Mouse (Mus musculus) myocyte (in vitro differentiated cells): ENCODE data around the gene Ephx1. TPM values are rescaled to one million over a fixed set of nuclear protein-coding genes. Genes with fewer than 3 reads are reported as not detected.
A peak's percentile ranks its signal among the peaks of the same experiment; 100 is the strongest.
"Not testable (repeated sequence)": the region's sequence is repeated elsewhere in the genome, so short reads cannot be mapped to it uniquely, and the experiment has no call there.

Experiments used
- H3K27me3 ChIP-seq: one replicate; pipeline ENCODE4 v1.6.1; 2011; ENCODE audit not compliant: control insufficient read depth, insufficient read depth, insufficient read length
- H3K36me3 ChIP-seq: one replicate; pipeline ENCODE4 v1.6.1; 2011; ENCODE audit not compliant: control insufficient read depth, insufficient read depth
- H3K4me2 ChIP-seq: one replicate; pipeline ENCODE4 v1.6.1; 2011; ENCODE audit warnings: low read depth, control low read depth
- H3K4me3 ChIP-seq: one replicate; pipeline ENCODE4 v1.5.1; 2011; ENCODE audit warnings: mild to moderate bottlenecking, control low read depth, moderate library complexity
- H3K79me2 ChIP-seq: one replicate; pipeline ENCODE4 v1.6.1; 2011; ENCODE audit not compliant: control insufficient read depth, insufficient read depth
- H3ac ChIP-seq: one replicate; pipeline ENCODE4 v1.6.1; 2011; ENCODE audit not compliant: control insufficient read depth, insufficient read length
- CEBPB ChIP-seq: IDR thresholded peaks from 2 replicates; pipeline ENCODE4 v1.6.1; 2011; ENCODE audit warnings: mild to moderate bottlenecking, moderate library complexity; ENCODE audit not compliant: poor library complexity, insufficient read depth, severe bottlenecking
- E2F4 ChIP-seq: IDR thresholded peaks from one replicate; pipeline ENCODE4 v1.6.1; 2011; ENCODE audit warnings: mild to moderate bottlenecking, control low read depth, moderate library complexity; ENCODE audit not compliant: insufficient read depth
- MAX ChIP-seq: IDR thresholded peaks from one replicate; pipeline ENCODE4 v1.6.1; 2011; ENCODE audit warnings: low read depth, mild to moderate bottlenecking, control low read depth
- MYOD1 ChIP-seq, 3 experiments: IDR thresholded peaks; one replicate each; pipeline ENCODE4 v1.6.1; 2011; ENCODE audit warnings: control low read depth in 2 of 3, low read depth in 2 of 3, mild to moderate bottlenecking in 2 of 3, moderate library complexity in 1 of 3; ENCODE audit not compliant: insufficient read length in 2 of 3, control insufficient read depth in 1 of 3
- MYOG ChIP-seq, 3 experiments: IDR thresholded peaks; one replicate each; pipeline ENCODE4 v1.6.1; 2011; ENCODE audit warnings: control low read depth in 2 of 3, low read depth in 2 of 3, mild to moderate bottlenecking in 2 of 3; ENCODE audit not compliant: insufficient read length in 2 of 3, control insufficient read depth in 1 of 3, insufficient read depth in 1 of 3
- POLR2A ChIP-seq: IDR thresholded peaks from one replicate; pipeline ENCODE4 v1.6.1; 2011; ENCODE audit warnings: low read depth, mild to moderate bottlenecking, control low read depth, moderate library complexity; ENCODE audit not compliant: insufficient read length
- POLR2AphosphoS2 ChIP-seq: IDR thresholded peaks from one replicate; pipeline ENCODE4 v1.6.1; 2011; ENCODE audit warnings: low read depth, control low read depth; ENCODE audit not compliant: insufficient read length
- REST ChIP-seq: IDR thresholded peaks from one replicate; pipeline ENCODE4 v1.6.1; 2011; ENCODE audit warnings: mild to moderate bottlenecking, control low read depth, moderate library complexity; ENCODE audit not compliant: insufficient read depth, insufficient read length
- SRF ChIP-seq: IDR thresholded peaks from one replicate; pipeline ENCODE4 v1.6.1; 2011; ENCODE audit warnings: low read depth; ENCODE audit not compliant: control insufficient read depth, insufficient read length
- TCF12 ChIP-seq: IDR thresholded peaks from one replicate; pipeline ENCODE4 v1.6.1; 2011; ENCODE audit warnings: mild to moderate bottlenecking, control low read depth; ENCODE audit not compliant: poor library complexity, insufficient read depth, severe bottlenecking
- TCF3 ChIP-seq: IDR thresholded peaks from one replicate; pipeline ENCODE4 v1.6.1; 2011; ENCODE audit warnings: low read depth, control low read depth; ENCODE audit not compliant: insufficient read length
- USF1 ChIP-seq: IDR thresholded peaks from one replicate; pipeline ENCODE4 v1.6.1; 2011; ENCODE audit warnings: low read depth, mild to moderate bottlenecking, control low read depth, moderate library complexity
- polyA plus RNA-seq: library from polyadenylated mRNA; unstranded; fragments of >200 nt; fragmentation: generic; extraction: Trizol; gene quantifications from one replicate; pipeline ENCODE4 v1.2.1, GENCODE M21; 2012; ENCODE audit warnings: missing spikeins

The Ephx1 gene
- polyA plus RNA-seq, 1 experiment, result 116 TPM

DNA sequence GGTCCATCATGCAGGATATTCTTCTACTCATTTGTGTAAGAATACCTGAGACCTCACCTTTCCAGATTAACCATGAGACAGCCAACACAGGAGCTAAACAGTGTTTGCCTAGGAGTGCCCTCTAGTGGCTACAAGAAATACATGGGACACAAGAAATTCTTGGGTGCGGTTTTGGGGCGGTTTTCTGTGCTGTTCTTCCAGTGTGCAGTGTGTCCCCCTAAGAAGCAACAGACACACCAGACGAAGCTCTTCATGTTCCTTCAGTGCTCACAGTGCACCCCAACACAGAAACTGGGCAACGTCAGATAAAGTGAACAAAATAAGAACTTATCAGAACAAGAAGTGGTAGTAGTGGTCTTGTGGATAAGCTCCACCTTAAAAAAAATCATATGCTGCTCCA is 18.9 kb upstream of the Ephx1 start:
- TF ChIP-seq MYOD1 (IDR thresholded peaks at IDR 0.05; ENCODE audit: control insufficient read depth in 1 of 3, insufficient read length in 2 of 3, low read depth in 2 of 3) (no peak), POLR2A (no peak), TCF3 (no peak), REST (no peak), SRF (no peak), E2F4 (no peak), MAX (no peak), TCF12 (no peak), USF1 (no peak), CEBPB (no peak), MYOG (IDR thresholded peaks at IDR 0.05; ENCODE audit: control insufficient read depth in 1 of 3, insufficient read depth in 1 of 3, insufficient read length in 2 of 3, low read depth in 2 of 3) (no peak), POLR2AphosphoS2 (no peak)
- Histone ChIP-seq H3K79me2 (no peaks in the 10 kb centered on the region), H3K4me2 (peak overlapping the region; percentile 48), H3K36me3 (no peaks in the 10 kb centered on the region), H3ac (no peak overlapping the region), H3K4me3 (no peak overlapping the region), H3K27me3 (peaks cover 8% of the 10 kb centered on the region)

DNA sequence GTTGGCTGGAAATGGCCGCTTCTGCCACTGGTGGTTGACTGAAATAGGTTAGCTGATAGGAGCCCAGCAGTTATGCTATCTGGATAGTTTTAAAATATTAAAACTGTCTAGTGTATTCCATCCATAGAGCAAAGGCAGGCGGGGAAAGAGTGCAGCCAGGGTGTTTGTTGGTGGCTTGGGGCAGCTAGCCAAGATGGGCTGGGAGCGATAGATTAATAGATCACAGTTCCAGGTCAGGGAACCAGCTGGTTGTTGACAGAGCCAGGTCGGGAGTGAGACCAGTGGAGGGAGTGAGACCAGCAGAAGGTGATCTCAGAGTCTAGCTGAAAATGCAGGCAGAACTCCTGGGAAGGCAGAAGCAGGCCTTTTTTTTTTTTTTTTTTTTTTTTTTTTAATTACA is 16.9 kb upstream of the Ephx1 start:
- no peak overlapping the region for H3ac ChIP-seq
- no peak for TF ChIP-seq CEBPB
- TF ChIP-seq MAX, result no peak
- no peak for TF ChIP-seq USF1
- TF ChIP-seq REST, result no peak
- TF ChIP-seq SRF, result no peak
- TF ChIP-seq MYOG (IDR thresholded peaks at IDR 0.05; ENCODE audit: control insufficient read depth in 1 of 3, insufficient read depth in 1 of 3, insufficient read length in 2 of 3, low read depth in 2 of 3), result no peak
- TF ChIP-seq POLR2AphosphoS2, result no peak
- no peak for TF ChIP-seq TCF12
- no peak for TF ChIP-seq POLR2A
- no peak for TF ChIP-seq TCF3
- no peak for TF ChIP-seq MYOD1 (IDR thresholded peaks at IDR 0.05; ENCODE audit: control insufficient read depth in 1 of 3, insufficient read length in 2 of 3, low read depth in 2 of 3)
- TF ChIP-seq E2F4, result no peak
- no peak overlapping the region for H3K4me3 ChIP-seq
- H3K27me3 ChIP-seq, result peaks cover 8% of the 10 kb centered on the region
- H3K4me2 ChIP-seq, result no peak overlapping the region
- no peaks in the 10 kb centered on the region for H3K36me3 ChIP-seq
- no peaks in the 10 kb centered on the region for H3K79me2 ChIP-seq

DNA sequence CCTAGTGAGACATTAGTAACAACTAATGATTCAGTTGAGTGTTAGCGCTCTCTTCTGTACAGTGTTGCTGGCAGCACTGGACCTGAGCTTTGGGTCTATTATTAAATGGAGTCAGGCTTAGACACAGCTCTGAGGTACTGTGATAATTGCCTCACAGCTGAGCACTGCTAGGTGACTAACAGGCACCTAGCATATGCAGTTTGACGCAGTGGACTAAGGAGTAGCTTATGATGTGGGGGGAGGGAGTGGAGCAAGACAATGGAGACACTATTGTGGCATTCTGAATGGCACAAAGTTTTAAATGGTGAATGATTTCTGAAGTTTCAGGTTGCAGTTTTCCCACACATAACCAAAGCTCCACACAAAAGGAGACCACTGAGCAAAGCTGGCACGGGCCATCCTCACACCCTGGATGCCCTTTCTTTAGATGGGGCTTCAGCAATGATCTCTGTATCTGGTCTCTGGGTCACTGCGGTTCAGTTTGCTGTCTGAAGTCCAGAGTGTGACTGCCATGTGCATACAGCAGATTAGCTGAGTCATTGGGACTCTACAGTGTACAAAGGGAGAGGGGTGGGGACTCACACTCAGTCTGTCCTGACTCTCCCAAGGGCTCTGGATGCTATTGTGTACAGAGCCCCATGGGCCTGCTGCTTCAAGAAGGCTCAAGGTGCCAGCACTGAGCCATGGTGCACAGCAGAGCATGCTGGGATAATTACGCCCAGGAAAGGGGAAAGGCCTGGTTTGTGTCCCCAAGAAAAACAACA is 14.5 kb upstream of the Ephx1 start:
- not testable (repeated sequence) for H3ac ChIP-seq, H3K4me2 ChIP-seq, H3K79me2 ChIP-seq, H3K27me3 ChIP-seq, H3K4me3 ChIP-seq, H3K36me3 ChIP-seq

DNA sequence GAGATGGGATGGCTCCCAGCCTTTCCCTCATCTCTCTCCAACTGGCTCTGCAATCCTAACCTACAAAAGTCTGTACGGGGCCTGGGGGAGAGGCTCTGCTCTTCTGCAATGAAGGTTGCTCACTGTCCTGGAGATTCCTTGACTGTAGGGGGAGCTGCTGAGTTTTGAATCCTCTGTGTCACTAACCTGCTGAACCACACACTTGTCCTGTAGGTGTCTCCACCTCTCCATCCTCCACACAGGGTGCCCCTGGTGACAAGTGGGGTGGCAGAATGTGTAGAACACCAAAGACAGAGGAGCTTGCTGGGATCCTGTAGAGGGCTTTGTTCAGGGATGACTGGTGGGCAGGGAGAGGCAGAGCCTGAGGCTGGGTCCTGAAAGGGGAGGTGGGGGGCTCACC is 1.6 kb upstream of the Ephx1 start:
- no peak overlapping the region for H3K4me2 ChIP-seq
- no peak for TF ChIP-seq TCF3
- no peak for TF ChIP-seq POLR2A
- TF ChIP-seq SRF, result no peak
- TF ChIP-seq CEBPB, result no peak
- TF ChIP-seq TCF12, result no peak
- TF ChIP-seq MYOG (IDR thresholded peaks at IDR 0.05; ENCODE audit: control insufficient read depth in 1 of 3, insufficient read depth in 1 of 3, insufficient read length in 2 of 3, low read depth in 2 of 3), result no peak
- H3K79me2 ChIP-seq, result no peaks in the 10 kb centered on the region
- no peaks in the 10 kb centered on the region for H3K36me3 ChIP-seq
- no peak overlapping the region for H3K4me3 ChIP-seq
- no peak overlapping the region for H3ac ChIP-seq
- peaks cover 10% of the 10 kb centered on the region for H3K27me3 ChIP-seq

DNA sequence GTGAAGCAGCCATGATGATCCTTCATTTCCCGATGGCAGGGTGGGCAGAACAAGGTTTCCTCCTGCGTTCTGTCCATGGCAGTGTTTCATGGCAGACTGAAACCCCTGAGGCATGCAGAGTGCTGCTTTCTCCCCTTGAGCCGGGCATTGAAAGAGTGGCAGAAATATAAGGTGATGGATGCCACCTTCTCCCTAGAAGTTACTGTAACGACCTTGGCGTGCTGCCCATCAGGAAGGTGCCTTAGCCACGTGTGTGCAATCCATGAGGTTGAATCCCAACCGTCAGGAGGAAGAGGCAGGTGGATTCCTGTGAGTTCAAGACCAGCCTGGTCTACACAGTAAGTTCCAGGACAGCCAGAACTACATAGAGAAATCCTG is 773 bp upstream of the Ephx1 start:
- Histone ChIP-seq H3ac (no peak overlapping the region), H3K27me3 (peaks cover 10% of the 10 kb centered on the region), H3K79me2 (no peaks in the 10 kb centered on the region), H3K4me2 (no peak overlapping the region), H3K36me3 (no peaks in the 10 kb centered on the region), H3K4me3 (no peak overlapping the region)
- TF ChIP-seq E2F4, result no peak
- TF ChIP-seq MYOG (IDR thresholded peaks at IDR 0.05; ENCODE audit: control insufficient read depth in 1 of 3, insufficient read depth in 1 of 3, insufficient read length in 2 of 3, low read depth in 2 of 3), result no peak
- no peak for TF ChIP-seq MAX
- TF ChIP-seq TCF12, result no peak
- TF ChIP-seq SRF, result no peak
- TF ChIP-seq TCF3, result no peak
- no peak for TF ChIP-seq POLR2AphosphoS2
- no peak for TF ChIP-seq USF1
- TF ChIP-seq MYOD1 (IDR thresholded peaks at IDR 0.05; ENCODE audit: control insufficient read depth in 1 of 3, insufficient read length in 2 of 3, low read depth in 2 of 3), result no peak
- no peak for TF ChIP-seq REST
- TF ChIP-seq POLR2A, result no peak
- no peak for TF ChIP-seq CEBPB
